ENCODE assay signal across 7 mouse cellular contexts in genomic region chr2:168250270-168250669, GRCm38 (mm10). TPM values are rescaled to one million over a fixed set of nuclear protein-coding genes. Genes with fewer than 3 reads are reported as not detected.
DNase-seq lines count a peak whose midpoint lies in the region; ATAC-seq lines count a peak whose summit lies in the region.

No protein-coding gene starts in this region.

- no peak for ATAC-seq in forebrain, embryonic 14.5 days
- ATAC-seq in midbrain, embryonic 12.5 days (ENCODE audit: low FRiP score, low read depth) = peak; percentile 62; the same call in 1 of the 2 replicates

- no peak overlapping the region for H3K4me3 ChIP-seq in forebrain, embryonic 14.5 days (ENCODE audit: low read depth, low read length)
- H3K4me3 ChIP-seq in midbrain, embryonic 12.5 days = no peak overlapping the region

- no peaks in the 10 kb centered on the region for H3K9me3 ChIP-seq in forebrain, embryonic 14.5 days (replicated peaks; ENCODE audit: control insufficient read depth, low read length)
- H3K9me3 ChIP-seq in midbrain, embryonic 12.5 days = no peaks in the 10 kb centered on the region

- DNase-seq in MN1 (ENCODE audit: low spot score) = peak; percentile 81
- DNase-seq in c-Kit-negative CD71-positive TER-119-positive erythroid progenitor cells, embryonic 14.5 days (ENCODE audit: low read depth, low spot score) = peak; percentile 67
- peak; percentile 92 for DNase-seq in forebrain, embryonic 14.5 days (ENCODE audit: low spot score)
- DNase-seq in induced T-regulatory cell, adult 2 months (ENCODE audit: low read depth) = peak; percentile 94
- peak; percentile 71 to 72 for DNase-seq in left cerebral cortex, adult 8-10 months (ENCODE audit: low spot score in 2 of 2)
- DNase-seq in skeletal muscle tissue, adult 2 months (ENCODE audit: low read depth, low spot score) = peak; percentile 62

- no peak overlapping the region for H3K4me2 ChIP-seq in forebrain, embryonic 14.5 days (ENCODE audit: low read length)
- H3K4me2 ChIP-seq in midbrain, embryonic 12.5 days (replicated peaks) = no peak overlapping the region

- 15% methylated on average over 8 of the region's 8 CpGs for WGBS in forebrain, embryonic 14.5 days
- WGBS in midbrain, embryonic 12.5 days = 14% methylated on average over 8 of the region's 8 CpGs

- H3K36me3 ChIP-seq in forebrain, embryonic 14.5 days (ENCODE audit: control insufficient read depth, insufficient read depth, low read length) = no peaks in the 10 kb centered on the region
- no peaks in the 10 kb centered on the region for H3K36me3 ChIP-seq in midbrain, embryonic 12.5 days

- H3K4me1 ChIP-seq in forebrain, embryonic 14.5 days (ENCODE audit: control insufficient read depth, insufficient read depth, low read length) = peaks cover 6% of the 10 kb centered on the region; the same call in 1 of the 2 replicates
- H3K4me1 ChIP-seq in midbrain, embryonic 12.5 days = no peaks in the 10 kb centered on the region

- H3K27me3 ChIP-seq in forebrain, embryonic 14.5 days (replicated peaks; ENCODE audit: control insufficient read depth, insufficient read depth, low read length) = no peaks in the 10 kb centered on the region
- peaks cover 16% of the 10 kb centered on the region; the same call in 1 of the 2 replicates for H3K27me3 ChIP-seq in midbrain, embryonic 12.5 days

- H3K9ac ChIP-seq in forebrain, embryonic 14.5 days (ENCODE audit: low read length) = no peak overlapping the region
- H3K9ac ChIP-seq in midbrain, embryonic 12.5 days (replicated peaks) = no peak overlapping the region

- no peak overlapping the region for H3K27ac ChIP-seq in forebrain, embryonic 14.5 days (ENCODE audit: low read depth, low read length)
- H3K27ac ChIP-seq in midbrain, embryonic 12.5 days (replicated peaks) = no peak overlapping the region

RNA-seq across cellular contexts. Expression of gene Mocs3, which starts 19.8 kb away (rescaled TPM):
- polyA plus RNA-seq in forebrain, embryonic 14.5 days (2014; fragmentation: Nextera tagmentation; extraction: Ambion mirVana) = 9.1 and 9.7 TPM in 2 replicates
- 10 to 100 TPM; 16.9 to 19.6 (median 19.2) TPM for total RNA-seq in left cerebral cortex, adult 8-10 months (2022)
- polyA plus RNA-seq in midbrain, embryonic 12.5 days (2016; fragmentation: Nextera tagmentation; extraction: Ambion mirVana) = 11.3 and 11.7 TPM in 2 replicates

RNA-seq across cellular contexts. Expression of gene Dpm1, which starts 19.9 kb away (rescaled TPM):
- 51.1 and 71.7 TPM in 2 replicates for polyA plus RNA-seq in forebrain, embryonic 14.5 days (2014; fragmentation: Nextera tagmentation; extraction: Ambion mirVana)
- total RNA-seq in left cerebral cortex, adult 8-10 months (2022) = 10 to 100 TPM; 44.0 to 64.1 (median 57.8) TPM
- 87.5 and 99.0 TPM in 2 replicates for polyA plus RNA-seq in midbrain, embryonic 12.5 days (2016; fragmentation: Nextera tagmentation; extraction: Ambion mirVana)

RNA-seq across cellular contexts. Expression of gene Gm20716, which starts 20.1 kb away (rescaled TPM):
- polyA plus RNA-seq in forebrain, embryonic 14.5 days (2014; fragmentation: Nextera tagmentation; extraction: Ambion mirVana) = 26.3 and 26.7 TPM in 2 replicates
- total RNA-seq in left cerebral cortex, adult 8-10 months (2022) = 10 to 100 TPM; 33.4 to 47.7 (median 40.3) TPM
- polyA plus RNA-seq in midbrain, embryonic 12.5 days (2016; fragmentation: Nextera tagmentation; extraction: Ambion mirVana) = 23.6 and 24.7 TPM in 2 replicates

RNA-seq across cellular contexts. Expression of gene Kcng1, which starts 31.3 kb away (rescaled TPM):
- 8.0 and 9.7 TPM in 2 replicates for polyA plus RNA-seq in forebrain, embryonic 14.5 days (2014; fragmentation: Nextera tagmentation; extraction: Ambion mirVana)
- total RNA-seq in left cerebral cortex, adult 8-10 months (2022) = 10 to 100 TPM; 20.9 to 27.9 (median 26.2) TPM
- 2.3 and 3.2 TPM in 2 replicates for polyA plus RNA-seq in midbrain, embryonic 12.5 days (2016; fragmentation: Nextera tagmentation; extraction: Ambion mirVana)

RNA-seq across cellular contexts. Expression of gene Adnp, which starts 43.4 kb away (rescaled TPM):
- polyA plus RNA-seq in forebrain, embryonic 14.5 days (2014; fragmentation: Nextera tagmentation; extraction: Ambion mirVana) = 1.6 and 2.0 TPM in 2 replicates
- 10 to 100 TPM; 65.9 to 78.9 (median 72.1) TPM for total RNA-seq in left cerebral cortex, adult 8-10 months (2022)
- 7.5 and 8.7 TPM in 2 replicates for polyA plus RNA-seq in midbrain, embryonic 12.5 days (2016; fragmentation: Nextera tagmentation; extraction: Ambion mirVana)
